Mouse (Mus musculus): Measurements from ENCODE around the gene Epb41l1. TPM values are rescaled to one million over a fixed set of nuclear protein-coding genes. Genes with fewer than 3 reads are reported as not detected.

The Epb41l1 gene
- polyA plus RNA-seq, 1 experiment from 2014 or later: 0.76 TPM

DNA sequence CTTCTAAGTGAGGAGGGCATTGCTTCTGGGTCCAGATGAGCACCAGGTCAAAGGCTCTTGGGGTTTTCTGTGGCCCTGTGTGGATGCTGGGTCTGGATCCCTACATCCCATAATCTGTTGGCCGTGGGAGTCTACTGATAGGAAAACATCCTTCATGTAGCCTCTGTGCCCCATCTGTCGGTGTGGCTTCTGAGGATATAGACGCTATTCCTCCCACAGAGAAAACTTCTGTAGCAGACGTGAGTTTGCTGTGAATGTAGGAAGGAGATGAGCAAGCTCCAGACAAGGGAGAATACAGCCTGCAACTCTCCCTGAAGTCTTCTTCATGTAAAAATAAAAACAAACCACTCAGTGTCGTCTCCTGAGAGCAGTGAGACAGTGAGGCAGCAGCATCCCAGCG is 97.6 kb downstream of the Epb41l1 start:
- H3K27ac ChIP-seq (ENCODE audit: low read length): no peak overlapping the region
- 67% methylated on average over 6 of the region's 6 CpGs for WGBS
- H3K4me1 ChIP-seq (ENCODE audit: control insufficient read depth, insufficient read depth, low read length): no peaks in the 10 kb centered on the region
- ATAC-seq (replicated peaks; ENCODE audit: extremely low read depth, insufficient read depth, low FRiP score): no peak
- H3K4me3 ChIP-seq (ENCODE audit: low read length): no peak overlapping the region
- H3K27me3 ChIP-seq (ENCODE audit: control insufficient read depth, insufficient read depth, low read length): no peaks in the 10 kb centered on the region
- no peaks in the 10 kb centered on the region for H3K36me3 ChIP-seq (ENCODE audit: control insufficient read depth, insufficient read depth)
- H3K4me2 ChIP-seq (ENCODE audit: low read depth, low read length): no peak overlapping the region
- H3K9ac ChIP-seq (ENCODE audit: low read length): no peak overlapping the region
- no peaks in the 10 kb centered on the region for H3K9me3 ChIP-seq (replicated peaks; ENCODE audit: control insufficient read depth, low read length)

DNA sequence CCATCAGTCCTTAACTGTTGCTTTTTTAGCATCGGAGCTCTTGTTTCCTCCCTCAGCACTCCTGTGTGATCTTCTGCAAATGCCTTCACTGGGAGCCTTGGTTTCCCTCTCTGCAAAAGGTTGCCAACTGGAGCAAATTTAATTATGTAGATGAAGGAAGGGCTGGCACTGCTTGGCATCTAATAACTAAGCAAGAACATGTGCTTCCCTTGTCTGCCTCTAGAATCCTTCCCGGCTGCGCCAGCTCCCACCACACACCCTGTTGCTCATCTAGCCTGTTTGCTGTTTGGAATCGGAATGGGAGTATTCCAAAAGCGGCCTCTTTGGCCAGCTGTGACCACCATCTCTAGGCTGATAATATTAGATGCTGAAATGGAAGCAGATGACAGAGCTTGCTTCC is 98.9 kb downstream of the Epb41l1 start:
- no peak for ATAC-seq (replicated peaks; ENCODE audit: extremely low read depth, insufficient read depth, low FRiP score)
- WGBS: 87% methylated on average over 5 of the region's 5 CpGs

DNA sequence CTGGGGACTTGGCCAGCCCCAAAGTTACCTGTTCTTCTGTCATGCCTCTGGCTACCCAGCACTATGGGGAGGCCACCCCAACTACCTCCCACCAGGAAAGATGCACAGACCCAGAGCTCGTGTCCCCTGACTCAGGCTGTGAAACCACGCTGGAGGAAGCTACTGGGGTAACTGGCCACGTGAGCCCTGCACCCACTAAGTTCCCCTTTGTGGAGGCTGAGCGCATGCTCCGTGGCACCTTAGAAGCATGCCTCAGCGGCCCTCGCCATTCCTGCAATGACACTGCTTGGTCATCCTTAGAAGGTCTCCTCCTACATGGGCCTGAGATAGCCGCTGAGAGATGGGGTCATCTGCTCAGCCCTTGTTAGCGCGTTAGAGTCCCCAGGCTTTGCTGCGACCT is 102.3 kb downstream of the Epb41l1 start:
- WGBS: 82% methylated on average over 11 of the region's 11 CpGs

More for the DNA sequence above, 98.9 kb downstream of the Epb41l1 start:
- H3K27me3 ChIP-seq (ENCODE audit: control insufficient read depth, insufficient read depth, low read length): no peaks in the 10 kb centered on the region
- H3K36me3 ChIP-seq (ENCODE audit: control insufficient read depth, insufficient read depth): no peaks in the 10 kb centered on the region
- no peak overlapping the region for H3K9ac ChIP-seq (ENCODE audit: low read length)
- H3K9me3 ChIP-seq (replicated peaks; ENCODE audit: control insufficient read depth, low read length): no peaks in the 10 kb centered on the region
- no peak overlapping the region for H3K4me3 ChIP-seq (ENCODE audit: low read length)
- no peak overlapping the region for H3K27ac ChIP-seq (ENCODE audit: low read length)
- H3K4me2 ChIP-seq (ENCODE audit: low read depth, low read length): no peak overlapping the region
- H3K4me1 ChIP-seq (ENCODE audit: control insufficient read depth, insufficient read depth, low read length): no peaks in the 10 kb centered on the region

DNA sequence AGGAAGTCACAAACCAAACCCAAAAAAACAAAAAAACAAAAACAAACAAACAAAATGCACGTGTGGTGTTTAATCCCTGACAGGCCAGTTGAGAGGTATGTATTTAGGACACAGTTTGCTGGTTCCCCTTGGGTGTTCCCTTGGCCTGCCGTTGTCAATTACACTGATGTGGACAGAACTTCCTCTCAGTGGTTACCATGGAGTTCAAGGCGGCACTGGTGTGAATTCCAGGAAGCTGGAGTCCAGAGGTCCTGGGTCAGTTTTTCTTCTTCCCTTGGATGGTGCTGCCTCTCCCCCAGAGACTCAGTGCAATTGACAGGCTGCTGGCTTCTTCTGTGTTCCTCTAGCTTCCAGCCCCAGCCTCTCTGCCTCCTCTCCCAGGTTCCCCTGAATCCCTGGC is 103.4 kb downstream of the Epb41l1 start:
- WGBS: 50% methylated on average over 3 of the region's 3 CpGs
- Histone ChIP-seq H3K27me3 (ENCODE audit: control insufficient read depth, insufficient read depth, low read length) (no peaks in the 10 kb centered on the region), H3K27ac (ENCODE audit: low read length) (no peak overlapping the region), H3K4me3 (ENCODE audit: low read length) (no peak overlapping the region), H3K9ac (ENCODE audit: low read length) (no peak overlapping the region), H3K36me3 (ENCODE audit: control insufficient read depth, insufficient read depth) (no peaks in the 10 kb centered on the region), H3K4me2 (ENCODE audit: low read depth, low read length) (no peak overlapping the region), H3K4me1 (ENCODE audit: control insufficient read depth, insufficient read depth, low read length) (no peaks in the 10 kb centered on the region), H3K9me3 (replicated peaks; ENCODE audit: control insufficient read depth, low read length) (no peaks in the 10 kb centered on the region)
- no peak for ATAC-seq (replicated peaks; ENCODE audit: extremely low read depth, insufficient read depth, low FRiP score)

More for the DNA sequence above, 102.3 kb downstream of the Epb41l1 start:
- no peak overlapping the region for H3K27ac ChIP-seq (ENCODE audit: low read length)
- no peaks in the 10 kb centered on the region for H3K27me3 ChIP-seq (ENCODE audit: control insufficient read depth, insufficient read depth, low read length)
- H3K9ac ChIP-seq (ENCODE audit: low read length): no peak overlapping the region
- no peak for ATAC-seq (replicated peaks; ENCODE audit: extremely low read depth, insufficient read depth, low FRiP score)
- H3K4me2 ChIP-seq (ENCODE audit: low read depth, low read length): no peak overlapping the region
- H3K4me1 ChIP-seq (ENCODE audit: control insufficient read depth, insufficient read depth, low read length): no peaks in the 10 kb centered on the region
- H3K4me3 ChIP-seq (ENCODE audit: low read length): no peak overlapping the region
- no peaks in the 10 kb centered on the region for H3K36me3 ChIP-seq (ENCODE audit: control insufficient read depth, insufficient read depth)
- no peaks in the 10 kb centered on the region for H3K9me3 ChIP-seq (replicated peaks; ENCODE audit: control insufficient read depth, low read length)

DNA sequence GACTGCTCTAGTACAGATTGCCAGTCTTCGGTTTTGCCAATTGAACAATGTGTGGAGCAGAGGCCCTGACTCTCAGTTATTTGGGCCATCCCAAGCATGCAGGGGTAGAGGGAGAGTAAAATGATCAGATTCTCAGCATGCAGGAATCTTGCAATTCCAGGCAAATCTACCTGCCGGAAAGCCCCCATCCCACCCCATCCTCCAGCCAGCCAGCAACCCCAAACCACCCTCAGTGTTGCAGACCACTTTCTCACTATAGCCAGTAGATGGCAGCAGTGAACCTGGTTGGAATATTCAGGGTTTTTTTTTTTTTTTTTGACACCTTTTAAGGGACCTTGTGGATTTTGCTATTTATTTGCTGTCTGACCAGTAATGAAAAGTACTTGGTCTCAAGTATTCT is 109.0 kb downstream of the Epb41l1 start:
- no peak overlapping the region for H3K4me2 ChIP-seq (ENCODE audit: low read depth, low read length)
- no peak overlapping the region for H3K4me3 ChIP-seq (ENCODE audit: low read length)
- no peak overlapping the region for H3K9ac ChIP-seq (ENCODE audit: low read length)
- H3K27me3 ChIP-seq (ENCODE audit: control insufficient read depth, insufficient read depth, low read length): no peaks in the 10 kb centered on the region
- no peaks in the 10 kb centered on the region for H3K4me1 ChIP-seq (ENCODE audit: control insufficient read depth, insufficient read depth, low read length)
- WGBS: 50% methylated on average over 2 of the region's 2 CpGs
- ATAC-seq (replicated peaks; ENCODE audit: extremely low read depth, insufficient read depth, low FRiP score): no peak
- H3K36me3 ChIP-seq (ENCODE audit: control insufficient read depth, insufficient read depth): no peaks in the 10 kb centered on the region
- H3K27ac ChIP-seq (ENCODE audit: low read length): no peak overlapping the region
- no peaks in the 10 kb centered on the region for H3K9me3 ChIP-seq (replicated peaks; ENCODE audit: control insufficient read depth, low read length)

DNA sequence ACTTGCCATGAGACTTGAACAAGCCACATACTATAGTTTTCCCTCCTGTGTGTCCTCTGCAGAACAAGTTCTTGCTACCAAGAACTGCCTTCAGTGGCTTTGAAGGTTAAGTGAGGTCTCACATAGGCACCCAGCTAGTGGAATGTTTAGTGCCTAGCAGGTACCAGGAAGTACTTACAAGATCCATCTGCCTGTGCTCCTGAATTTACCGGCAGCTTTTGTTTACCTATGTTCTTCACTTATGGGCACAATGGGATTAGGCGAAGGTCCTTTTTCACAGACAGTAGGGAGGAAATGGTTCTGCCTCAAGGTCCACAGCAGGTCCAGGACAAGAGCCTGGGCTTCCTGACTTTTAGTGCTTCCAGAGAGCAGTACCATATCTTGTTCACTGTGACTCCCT is 112.5 kb downstream of the Epb41l1 start:
- H3K4me3 ChIP-seq (ENCODE audit: low read length): no peak overlapping the region
- H3K27ac ChIP-seq (ENCODE audit: low read length): no peak overlapping the region
- no peaks in the 10 kb centered on the region for H3K4me1 ChIP-seq (ENCODE audit: control insufficient read depth, insufficient read depth, low read length)
- H3K27me3 ChIP-seq (ENCODE audit: control insufficient read depth, insufficient read depth, low read length): no peaks in the 10 kb centered on the region
- H3K36me3 ChIP-seq (ENCODE audit: control insufficient read depth, insufficient read depth): no peaks in the 10 kb centered on the region
- WGBS: 64% methylated on average over 2 of the region's 2 CpGs
- no peak overlapping the region for H3K9ac ChIP-seq (ENCODE audit: low read length)
- ATAC-seq (replicated peaks; ENCODE audit: extremely low read depth, insufficient read depth, low FRiP score): no peak
- H3K4me2 ChIP-seq (ENCODE audit: low read depth, low read length): no peak overlapping the region
- H3K9me3 ChIP-seq (replicated peaks; ENCODE audit: control insufficient read depth, low read length): no peaks in the 10 kb centered on the region

DNA sequence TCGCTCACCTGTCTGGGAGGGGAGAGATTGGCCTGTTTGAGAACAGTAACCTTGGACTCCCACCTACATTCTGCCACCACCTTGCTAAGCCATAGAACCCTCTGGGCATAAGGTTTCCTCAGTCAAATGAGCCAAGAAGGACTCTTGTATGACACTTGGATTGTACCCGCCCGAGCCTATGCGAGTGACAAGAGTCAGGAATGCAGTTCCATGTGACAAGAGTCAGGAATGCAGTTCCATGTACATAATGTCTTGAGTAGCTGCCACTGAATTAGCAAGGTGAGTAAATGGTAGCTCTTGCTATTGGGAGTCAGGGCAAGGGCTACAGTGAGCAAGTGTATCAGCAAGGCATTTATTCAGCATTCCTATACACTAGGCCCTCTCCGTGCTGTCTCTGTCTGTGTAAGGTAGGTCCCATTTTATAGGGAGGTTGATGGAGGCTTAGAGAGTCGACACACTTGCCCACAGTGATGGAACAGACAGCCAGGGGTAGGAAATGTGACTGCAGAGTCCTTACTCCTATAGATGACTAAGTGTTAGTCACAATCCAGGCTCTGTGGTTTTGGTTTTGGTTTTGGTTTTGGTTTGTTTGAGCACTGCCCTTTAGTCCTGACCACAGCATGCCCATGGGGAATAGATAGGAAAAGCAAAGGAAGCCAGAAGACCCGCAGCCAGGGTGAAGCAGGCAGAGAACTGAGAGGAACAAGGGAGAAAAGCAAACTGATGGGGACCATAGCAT is 118.3 kb downstream of the Epb41l1 start:
- WGBS: 68% methylated on average over 7 of the region's 7 CpGs
- Histone ChIP-seq H3K9me3 (replicated peaks; ENCODE audit: control insufficient read depth, low read length) (no peaks in the 10 kb centered on the region), H3K27me3 (ENCODE audit: control insufficient read depth, insufficient read depth, low read length) (no peaks in the 10 kb centered on the region), H3K9ac (ENCODE audit: low read length) (no peak overlapping the region), H3K4me3 (ENCODE audit: low read length) (no peak overlapping the region), H3K27ac (ENCODE audit: low read length) (no peak overlapping the region), H3K4me1 (ENCODE audit: control insufficient read depth, insufficient read depth, low read length) (0 out of 2 replicates have a peak, but pooled peaks cover 4% of the 10 kb centered on the region), H3K4me2 (ENCODE audit: low read depth, low read length) (no peak overlapping the region), H3K36me3 (ENCODE audit: control insufficient read depth, insufficient read depth) (no peaks in the 10 kb centered on the region)
- no peak for ATAC-seq (replicated peaks; ENCODE audit: extremely low read depth, insufficient read depth, low FRiP score)

DNA sequence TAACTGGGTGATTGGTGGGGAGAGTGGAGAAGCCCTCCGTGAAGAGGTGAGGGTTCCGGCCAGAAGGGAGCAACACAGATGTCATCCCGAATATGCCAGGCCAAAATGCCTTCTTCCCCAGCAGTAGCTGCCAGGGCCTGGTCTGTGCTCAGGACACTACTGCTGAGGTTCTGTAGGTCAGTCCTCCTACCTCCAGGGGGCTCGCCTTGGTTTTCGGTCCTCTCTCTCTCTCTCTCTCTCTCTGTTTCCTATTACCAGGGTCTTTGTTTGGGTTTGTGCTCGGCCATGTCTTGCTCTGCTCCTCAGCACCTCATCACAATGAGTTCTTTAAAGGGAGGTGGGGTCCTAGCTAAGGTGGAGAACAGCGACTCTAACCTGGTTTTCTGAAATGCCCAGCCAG is 120.3 kb downstream of the Epb41l1 start:
- no peak overlapping the region for H3K27ac ChIP-seq (ENCODE audit: low read length)
- H3K9me3 ChIP-seq (replicated peaks; ENCODE audit: control insufficient read depth, low read length): no peaks in the 10 kb centered on the region
- H3K4me2 ChIP-seq (ENCODE audit: low read depth, low read length): no peak overlapping the region
- H3K4me3 ChIP-seq (ENCODE audit: low read length): no peak overlapping the region
- no peak for ATAC-seq (replicated peaks; ENCODE audit: extremely low read depth, insufficient read depth, low FRiP score)
- 0 out of 2 replicates have a peak, but pooled peaks cover 4% of the 10 kb centered on the region for H3K4me1 ChIP-seq (ENCODE audit: control insufficient read depth, insufficient read depth, low read length)
- H3K9ac ChIP-seq (ENCODE audit: low read length): no peak overlapping the region
- H3K27me3 ChIP-seq (ENCODE audit: control insufficient read depth, insufficient read depth, low read length): no peaks in the 10 kb centered on the region
- 83% methylated on average over 7 of the region's 7 CpGs for WGBS
- no peaks in the 10 kb centered on the region for H3K36me3 ChIP-seq (ENCODE audit: control insufficient read depth, insufficient read depth)

DNA sequence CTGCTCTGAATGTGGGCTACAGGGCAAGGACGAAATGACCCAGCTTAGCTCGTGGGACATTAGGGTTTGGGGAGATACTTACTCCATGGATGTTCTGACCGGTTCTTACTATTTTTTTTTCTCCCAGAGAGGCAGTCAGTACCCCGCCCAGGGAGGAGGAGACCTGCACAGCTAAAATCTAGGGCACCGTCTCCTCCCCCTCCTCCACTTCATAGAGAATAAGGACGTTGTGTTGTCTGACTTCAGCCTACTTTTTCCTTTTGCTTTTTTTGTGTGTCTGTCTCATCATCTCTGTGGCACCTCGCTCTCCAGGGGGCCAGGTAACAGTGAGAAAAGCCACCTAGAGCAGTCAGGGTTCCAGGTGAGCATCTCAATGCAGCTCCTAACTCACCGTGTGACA is 121.7 kb downstream of the Epb41l1 start:
- 70% methylated on average over 8 of the region's 8 CpGs for WGBS
- no peaks in the 10 kb centered on the region for H3K36me3 ChIP-seq (ENCODE audit: control insufficient read depth, insufficient read depth)
- no peak overlapping the region for H3K9ac ChIP-seq (ENCODE audit: low read length)
- no peaks in the 10 kb centered on the region for H3K27me3 ChIP-seq (ENCODE audit: control insufficient read depth, insufficient read depth, low read length)
- no peak overlapping the region for H3K4me3 ChIP-seq (ENCODE audit: low read length)
- no peak overlapping the region for H3K4me2 ChIP-seq (ENCODE audit: low read depth, low read length)
- no peak overlapping the region for H3K27ac ChIP-seq (ENCODE audit: low read length)
- H3K9me3 ChIP-seq (replicated peaks; ENCODE audit: control insufficient read depth, low read length): no peaks in the 10 kb centered on the region
- ATAC-seq (replicated peaks; ENCODE audit: extremely low read depth, insufficient read depth, low FRiP score): no peak
- peaks cover 6% of the 10 kb centered on the region; the same call in 1 of the 2 replicates for H3K4me1 ChIP-seq (ENCODE audit: control insufficient read depth, insufficient read depth, low read length)

All from heart, embryonic 16.5 days (tissue).